ENCODE assay signal across 23 mouse cellular contexts in the genomic region with DNA sequence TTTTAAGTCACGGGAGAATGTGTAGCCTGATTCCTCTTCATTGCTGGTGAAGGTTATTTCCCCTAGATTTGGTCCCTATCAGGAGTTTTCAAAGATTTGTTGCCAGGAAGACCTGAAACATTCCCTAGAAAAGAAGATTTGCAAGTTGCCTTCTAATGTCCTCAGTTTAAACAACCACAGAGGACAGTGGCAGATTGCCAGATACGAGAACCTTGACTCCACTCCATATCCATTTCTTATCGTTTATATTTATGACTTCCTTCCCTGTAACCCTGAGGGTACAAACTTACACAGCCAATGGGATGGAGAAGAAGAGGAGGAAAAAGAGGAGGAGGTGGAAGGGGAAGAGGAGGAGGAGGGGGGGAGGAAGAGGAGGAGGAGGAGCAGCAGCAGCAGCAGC. TPM values are rescaled to one million over a fixed set of nuclear protein-coding genes. Genes with fewer than 3 reads are reported as not detected.
DNase-seq lines count a peak whose midpoint lies in the region; ATAC-seq and TF ChIP-seq lines count a peak whose summit lies in the region.
"Had no signal": no experiment of that assay in that cellular context is flagged by ENCODE, and none has a peak within 500 bp of the region (broad histone marks: within the 10 kb centered on the region; RNA-seq: fewer than 3 reads in every experiment).

No protein-coding gene starts in this region.

- H3K9me3 ChIP-seq in kidney, embryonic 14.5 days (ENCODE audit: control insufficient read depth, low read length): no peaks in the 10 kb centered on the region
- H3K9me3 ChIP-seq in limb, embryonic 10.5 days (replicated peaks): no peaks in the 10 kb centered on the region
- H3K9me3 ChIP-seq: embryonic facial prominence, embryonic 12.5 days; forebrain, embryonic 15.5 days; heart, embryonic 15.5 days; hindbrain, embryonic 13.5 days had no signal

- H3K4me1 ChIP-seq in kidney, embryonic 14.5 days (ENCODE audit: control insufficient read depth, insufficient read depth, low read length): no peaks in the 10 kb centered on the region; the same call in 1 of the 2 replicates
- H3K4me1 ChIP-seq in testis, adult 2 months (ENCODE audit: control insufficient read depth, insufficient read depth, low read length): peaks cover 12% of the 10 kb centered on the region
- peaks cover 12% of the 10 kb centered on the region for H3K4me1 ChIP-seq in limb, embryonic 10.5 days

- no peaks in the 10 kb centered on the region for H3K36me3 ChIP-seq in kidney, embryonic 14.5 days (ENCODE audit: control insufficient read depth, insufficient read depth, low read length)
- H3K36me3 ChIP-seq in testis, adult 2 months (ENCODE audit: control insufficient read depth, insufficient read depth, low read length): no peaks in the 10 kb centered on the region
- H3K36me3 ChIP-seq in limb, embryonic 10.5 days: no peaks in the 10 kb centered on the region
- H3K36me3 ChIP-seq: embryonic facial prominence, embryonic 12.5 days; forebrain, embryonic 15.5 days; heart, embryonic 15.5 days; hindbrain, embryonic 13.5 days had no signal

- H3K4me2 ChIP-seq in kidney, embryonic 14.5 days (replicated peaks; ENCODE audit: low read depth, low read length): no peak overlapping the region
- H3K4me2 ChIP-seq: embryonic facial prominence, embryonic 12.5 days; forebrain, embryonic 15.5 days; heart, embryonic 11.5 days; heart, embryonic 15.5 days; hindbrain, embryonic 13.5 days had no signal

- H3K4me3 ChIP-seq in kidney, embryonic 14.5 days (ENCODE audit: low read length): no peak overlapping the region
- H3K4me3 ChIP-seq in testis, adult 2 months (ENCODE audit: control insufficient read depth, low read depth, low read length): no peak overlapping the region
- H3K4me3 ChIP-seq in limb, embryonic 10.5 days: no peak overlapping the region
- H3K4me3 ChIP-seq: embryonic facial prominence, embryonic 12.5 days; forebrain, embryonic 15.5 days; heart, adult 2 months; heart, embryonic 15.5 days; hindbrain, embryonic 13.5 days had no signal

- no peak overlapping the region for H3K9ac ChIP-seq in kidney, embryonic 14.5 days (ENCODE audit: low read depth, low read length)
- H3K9ac ChIP-seq: embryonic facial prominence, embryonic 12.5 days; forebrain, embryonic 15.5 days; heart, embryonic 15.5 days; hindbrain, embryonic 13.5 days had no signal

- no peak for TF ChIP-seq CTCF in testis, adult 2 months (IDR thresholded peaks at IDR 0.05; ENCODE audit: control insufficient read depth, insufficient read depth, insufficient replicate concordance, low read depth, low read length)

- H3K27me3 ChIP-seq in kidney, embryonic 14.5 days (ENCODE audit: control insufficient read depth, insufficient read depth, low read length): peaks cover 22% of the 10 kb centered on the region
- 0 out of 2 replicates have a peak, but pooled peaks cover 2% of the 10 kb centered on the region for H3K27me3 ChIP-seq in testis, adult 2 months (ENCODE audit: control insufficient read depth, insufficient read depth, low read length)
- H3K27me3 ChIP-seq in limb, embryonic 10.5 days (ENCODE audit: low read depth, poor library complexity, severe bottlenecking): peaks cover 41% of the 10 kb centered on the region
- H3K27me3 ChIP-seq: CH12.LX; forebrain, embryonic 15.5 days; hindbrain, embryonic 13.5 days; Patski had no signal

- no peak for TF ChIP-seq POLR2A in testis, adult 2 months (IDR thresholded peaks at IDR 0.05; ENCODE audit: control insufficient read depth, low read depth, low read length)

- ATAC-seq in kidney, embryonic 14.5 days (ENCODE audit: low FRiP score, low TSS enrichment): no peak
- ATAC-seq: activated CD4-positive, CD25-positive, alpha-beta regulatory T cell, adult 4 months; forebrain, embryonic 15.5 days; Patski had no signal

- DNase-seq in kidney, postnatal 10 days: peak; percentile 8
- no peak for DNase-seq in testis, postnatal 10 days (ENCODE audit: low spot score)
- peak; percentile 69 for DNase-seq in adrenal gland, postnatal 14 days
- no peak for DNase-seq in limb, embryonic 10.5 days (ENCODE audit: low spot score)
- no peak for DNase-seq in liver
- DNase-seq: cerebellum, adult 11 months; cerebellum, adult 8-10 months; cerebellum, postnatal 14 days; gastrocnemius, postnatal 10 days; heart, adult 2 months; heart, postnatal 14 days had no signal

- H3K27ac ChIP-seq in kidney, embryonic 14.5 days (ENCODE audit: low read depth, low read length): no peak overlapping the region
- 0 out of 2 replicates have a peak overlapping the region, but pooled peaks have one; percentile 42 for H3K27ac ChIP-seq in testis, adult 2 months (ENCODE audit: control insufficient read depth, insufficient read depth, low read depth, low read length)
- no peak overlapping the region for H3K27ac ChIP-seq in limb, embryonic 10.5 days
- H3K27ac ChIP-seq: embryonic facial prominence, embryonic 12.5 days; forebrain, embryonic 15.5 days; heart, adult 2 months; heart, embryonic 15.5 days; hindbrain, embryonic 13.5 days had no signal

- 46% methylated on average over 3 of the region's 3 CpGs for WGBS in kidney, embryonic 14.5 days
- WGBS in limb, embryonic 10.5 days: 80% methylated on average over 3 of the region's 3 CpGs

RNA-seq across cellular contexts. Expression of gene Dlgap1, which starts 4.2 kb away (rescaled TPM):
- polyA plus RNA-seq in kidney, embryonic 14.5 days (2014; fragmentation: Nextera tagmentation; extraction: Ambion mirVana): 3.2 and 3.8 TPM in 2 replicates
- polyA plus RNA-seq in testis, adult 2 months (2012; rRNA removed): 2.3 and 3.5 TPM in 2 replicates
- 21.1 and 26.8 TPM in 2 replicates for total RNA-seq in adrenal gland, postnatal 14 days (2021)
- polyA plus RNA-seq in limb, embryonic 10.5 days (2016; fragmentation: Nextera tagmentation; extraction: Ambion mirVana): 0.88 and 1.1 TPM in 2 replicates
- total RNA-seq: common myeloid progenitor, adult 5-6 weeks; hematopoietic stem cell, adult 5-6 weeks had no signal

Comparison
In these comparisons a context has a peak if more than half of its experiments do, and no peak if none do; other contexts are left out.
1. DNase-seq: peak in kidney, postnatal 10 days (single experiment) and adrenal gland, postnatal 14 days (single experiment); none in testis, postnatal 10 days (single experiment), limb, embryonic 10.5 days (single experiment) and liver (single experiment).